Mouse (Mus musculus) limb, embryonic 15.5 days (tissue): ENCODE data around the gene Rarres2. TPM values are rescaled to one million over a fixed set of nuclear protein-coding genes. Genes with fewer than 3 reads are reported as not detected.

Experiments
- ATAC-seq: fragments of 200-750 bp; cut with Nextera tagmentation; 2 replicates; pipeline ENCODE4 v1.8.0; 2017; ENCODE audit warnings: low read depth, moderate TSS enrichment; ENCODE audit not compliant: insufficient number of reproducible peaks, low FRiP score, low TSS enrichment
- H3K27ac ChIP-seq: fragments of 300-500 bp; sonication (generic); 2 replicates; pipeline ENCODE4 v1.5.1; 2015; ENCODE audit warnings: moderate library complexity, mild to moderate bottlenecking, inconsistent platforms
- H3K27me3 ChIP-seq: fragments of 300-500 bp; sonication (generic); 2 replicates; pipeline ENCODE4 v1.6.1; 2015; ENCODE audit warnings: inconsistent platforms
- H3K36me3 ChIP-seq: fragments of 300-500 bp; sonication (generic); 2 replicates; pipeline ENCODE4 v1.6.1; 2015; ENCODE audit warnings: inconsistent platforms
- H3K4me1 ChIP-seq: fragments of 300-500 bp; sonication (generic); 2 replicates; pipeline ENCODE4 v1.6.1; 2015; ENCODE audit warnings: inconsistent platforms
- H3K4me2 ChIP-seq: fragments of 300-500 bp; sonication (generic); 2 replicates; pipeline ENCODE4 v1.6.1; 2015; ENCODE audit warnings: mild to moderate bottlenecking, inconsistent platforms
- H3K4me3 ChIP-seq: fragments of 300-500 bp; sonication (generic); 2 replicates; pipeline ENCODE4 v1.5.1; 2015; ENCODE audit warnings: mild to moderate bottlenecking, inconsistent platforms
- H3K9ac ChIP-seq: fragments of 300-500 bp; sonication (generic); 2 replicates; pipeline ENCODE4 v1.6.1; 2015; ENCODE audit warnings: inconsistent platforms
- H3K9me3 ChIP-seq: fragments of 300-500 bp; sonication (generic); 2 replicates; pipeline ENCODE4 v1.6.1; 2016; ENCODE audit warnings: inconsistent platforms
- WGBS: fragments of 180-500 bp; shearing (Covaris S2); methylation state at CpG from one replicate; pipeline ENCODE4 v1.1.7; 2015; 5-methylcytosine and 5-hydroxymethylcytosine counted together
- polyA plus RNA-seq: library from polyadenylated mRNA; unstranded; fragments of >200 nt; fragmentation: Nextera tagmentation; extraction: Ambion mirVana; gene quantifications from 2 replicates; pipeline ENCODE4 v1.2.1, GENCODE M21; 2015

Gene Rarres2
- polyA plus RNA-seq, 1 experiment from 2014 or later, result 24.8 TPM

- no peaks in the 10 kb centered on the region for H3K27me3 ChIP-seq
Measured at GRCm38 (mm10) chr6:48573981-48574380, 1.4 kb upstream of the Rarres2 start.

GRCm38 (mm10) chr6:48573280-48573679 is 691 bp upstream of the Rarres2 start:
- Histone ChIP-seq H3K27ac (peak overlapping the region; percentile 50; the same call in 1 of the 2 replicates), H3K4me1 (peaks cover 21% of the 10 kb centered on the region), H3K36me3 (no peaks in the 10 kb centered on the region), H3K9ac (no peak overlapping the region), H3K9me3 (no peaks in the 10 kb centered on the region), H3K4me2 (no peak overlapping the region), H3K4me3 (no peak overlapping the region), H3K27me3 (no peaks in the 10 kb centered on the region)
- WGBS, result 38% methylated on average over 10 of the region's 10 CpGs
- no peak for ATAC-seq

More at GRCm38 (mm10) chr6:48573981-48574380, 1.4 kb upstream of the Rarres2 start:
- Histone ChIP-seq H3K36me3 (no peaks in the 10 kb centered on the region), H3K9ac (no peak overlapping the region), H3K4me3 (no peak overlapping the region), H3K4me1 (peaks cover 15% of the 10 kb centered on the region), H3K27ac (0 out of 2 replicates have a peak overlapping the region, but pooled peaks have one; percentile 33), H3K4me2 (no peak overlapping the region), H3K9me3 (no peaks in the 10 kb centered on the region)
- 59% methylated on average over 3 of the region's 3 CpGs for whole genome bisulfite sequencing
- no peak for ATAC-seq

GRCm38 (mm10) chr6:48572014-48572413 is 575 bp downstream of the Rarres2 start:
- Histone ChIP-seq H3K27ac (peak overlapping the region; percentile 50; the same call in 1 of the 2 replicates), H3K9ac (no peak overlapping the region)
- 89% methylated on average over 5 of the region's 5 CpGs for WGBS

GRCm38 (mm10) chr6:48569065-48569807 is 3.4 kb downstream of the Rarres2 start:
- no peak overlapping the region for H3K27ac ChIP-seq
- WGBS, result 78% methylated on average over 8 of the region's 8 CpGs
- H3K36me3 ChIP-seq, result peaks cover 6% of the 10 kb centered on the region; the same call in 1 of the 2 replicates
- no peak overlapping the region for H3K4me2 ChIP-seq
- no peaks in the 10 kb centered on the region for H3K9me3 ChIP-seq
- peaks cover 34% of the 10 kb centered on the region for H3K4me1 ChIP-seq
- no peaks in the 10 kb centered on the region for H3K27me3 ChIP-seq
- no peak overlapping the region for H3K4me3 ChIP-seq
- ATAC-seq, result no peak
- no peak overlapping the region for H3K9ac ChIP-seq

More at GRCm38 (mm10) chr6:48572014-48572413, 575 bp downstream of the Rarres2 start:
- no peak for ATAC-seq
- H3K9me3 ChIP-seq, result no peaks in the 10 kb centered on the region
- H3K4me1 ChIP-seq, result peaks cover 23% of the 10 kb centered on the region
- H3K4me2 ChIP-seq, result no peak overlapping the region
- no peaks in the 10 kb centered on the region for H3K36me3 ChIP-seq
- no peaks in the 10 kb centered on the region for H3K27me3 ChIP-seq
- H3K4me3 ChIP-seq, result no peak overlapping the region

GRCm38 (mm10) chr6:48568036-48568984 is 4.3 kb downstream of the Rarres2 start:
- Histone ChIP-seq H3K27me3 (no peaks in the 10 kb centered on the region), H3K27ac (0 out of 2 replicates have a peak overlapping the region, but pooled peaks have one; percentile 1), H3K4me2 (no peak overlapping the region), H3K9ac (no peak overlapping the region), H3K4me1 (peaks cover 33% of the 10 kb centered on the region), H3K36me3 (peaks cover 8% of the 10 kb centered on the region; the same call in 1 of the 2 replicates), H3K4me3 (no peak overlapping the region), H3K9me3 (no peaks in the 10 kb centered on the region)
- WGBS, result 71% methylated on average over 21 of the region's 21 CpGs
- ATAC-seq, result no peak; the same call in 1 of the 2 replicates

GRCm38 (mm10) chr6:48566312-48566711 is 6.3 kb downstream of the Rarres2 start:
- Histone ChIP-seq H3K27me3 (no peaks in the 10 kb centered on the region), H3K36me3 (peaks cover 11% of the 10 kb centered on the region), H3K4me1 (peaks cover 19% of the 10 kb centered on the region), H3K9me3 (no peaks in the 10 kb centered on the region), H3K27ac (no peak overlapping the region), H3K9ac (no peak overlapping the region), H3K4me2 (no peak overlapping the region), H3K4me3 (no peak overlapping the region)
- no peak for ATAC-seq
- WGBS, result 28% methylated on average over 5 of the region's 5 CpGs

- H3K9me3 ChIP-seq, result no peaks in the 10 kb centered on the region
- H3K4me3 ChIP-seq, result no peak overlapping the region
- peaks cover 11% of the 10 kb centered on the region for H3K36me3 ChIP-seq
- H3K9ac ChIP-seq, result no peak overlapping the region
- H3K4me1 ChIP-seq, result peaks cover 19% of the 10 kb centered on the region
- no peak overlapping the region for H3K27ac ChIP-seq
- WGBS, result 75% methylated on average over 4 of the region's 4 CpGs
- no peak for ATAC-seq
- no peak overlapping the region for H3K4me2 ChIP-seq
- H3K27me3 ChIP-seq, result no peaks in the 10 kb centered on the region
Measured at GRCm38 (mm10) chr6:48565693-48566310, 6.8 kb downstream of the Rarres2 start.

- 69% methylated on average over 3 of the region's 3 CpGs for WGBS
- H3K27me3 ChIP-seq, result no peaks in the 10 kb centered on the region
- 0 out of 2 replicates have a peak overlapping the region, but pooled peaks have one; percentile 58 for H3K4me3 ChIP-seq
- no peak for ATAC-seq
- H3K27ac ChIP-seq, result peak overlapping the region; percentile 95; the same call in 1 of the 2 replicates
- H3K4me2 ChIP-seq, result no peak overlapping the region
- no peaks in the 10 kb centered on the region for H3K9me3 ChIP-seq
- H3K36me3 ChIP-seq, result peaks cover 3% of the 10 kb centered on the region; the same call in 1 of the 2 replicates
- no peak overlapping the region for H3K9ac ChIP-seq
- peaks cover 15% of the 10 kb centered on the region for H3K4me1 ChIP-seq
Measured at GRCm38 (mm10) chr6:48555956-48556355, 16.6 kb downstream of the Rarres2 start.

- Histone ChIP-seq H3K4me3 (peak overlapping the region; percentile 58), H3K4me1 (peaks cover 15% of the 10 kb centered on the region), H3K36me3 (peaks cover 1% of the 10 kb centered on the region; the same call in 1 of the 2 replicates), H3K4me2 (peak overlapping the region; percentile 50), H3K27me3 (no peaks in the 10 kb centered on the region), H3K9me3 (no peaks in the 10 kb centered on the region), H3K27ac (peak overlapping the region; percentile 95), H3K9ac (peak overlapping the region; percentile 51)
- ATAC-seq, result peak; percentile 83
- WGBS, result 25% methylated on average over 14 of the region's 14 CpGs
Measured at GRCm38 (mm10) chr6:48555104-48555890, 17.3 kb downstream of the Rarres2 start.

- under 1% methylated on average over 39 of the region's 39 CpGs for WGBS
- Histone ChIP-seq H3K36me3 (no peaks in the 10 kb centered on the region; the same call in 1 of the 2 replicates), H3K27ac (peak within 1 kb of the TSS; percentile 95), H3K9me3 (no peaks in the 10 kb centered on the region), H3K4me1 (peaks cover 15% of the 10 kb centered on the region), H3K27me3 (no peaks in the 10 kb centered on the region), H3K9ac (peak within 1 kb of the TSS; percentile 51), H3K4me2 (peak within 1 kb of the TSS; percentile 50), H3K4me3 (peak within 1 kb of the TSS; percentile 58)
- ATAC-seq, result peak; percentile 85
Measured at GRCm38 (mm10) chr6:48554280-48555103, 18.1 kb downstream of the Rarres2 start, which contains the start of gene Lrrc61. Gene Lrrc61 (plus strand): TSS chr6:48554796.
